Mouse (Mus musculus) CH12.LX (cell line): ENCODE data around the gene Sema6d. TPM values are rescaled to one million over a fixed set of nuclear protein-coding genes. Genes with fewer than 3 reads are reported as not detected.

ENCODE experiments used
- DNase-seq: peaks from one replicate; pipeline ENCODE4 v3.0.0-alpha.2; 2013; ENCODE audit errors: extremely low read depth
- H3K27ac ChIP-seq: 2 replicates; pipeline ENCODE4 v1.5.1; 2012; ENCODE audit warnings: low read depth, mild to moderate bottlenecking, control low read depth, moderate library complexity; ENCODE audit not compliant: insufficient read depth
- H3K27me3 ChIP-seq: replicated peaks from 2 replicates; pipeline ENCODE3; 2012; ENCODE audit warnings: inconsistent platforms
- H3K36me3 ChIP-seq, 2 experiments: replicated peaks in 1 of 2; 2 replicates each; pipeline versions ENCODE3 to v1.6.1; 2012; ENCODE audit warnings: inconsistent platforms in 1 of 2, low read length in 1 of 2, mild to moderate bottlenecking in 1 of 2, mixed read lengths in 1 of 2, moderate library complexity in 1 of 2; ENCODE audit not compliant: control insufficient read depth in 1 of 2, insufficient read depth in 1 of 2
- H3K4me1 ChIP-seq, 2 experiments: 2 replicates each; pipeline ENCODE4 v1.6.1; 2012; ENCODE audit warnings: inconsistent platforms in 1 of 2, moderate library complexity in 1 of 2; ENCODE audit not compliant: insufficient read depth in 2 of 2, control insufficient read depth in 1 of 2
- H3K4me2 ChIP-seq: 2 replicates; pipeline ENCODE4 v1.6.1; 2012; ENCODE audit warnings: low read depth, mild to moderate bottlenecking, control low read depth; ENCODE audit not compliant: poor library complexity, insufficient read depth, severe bottlenecking
- H3K4me3 ChIP-seq, 3 experiments: fragments of 150-350 bp in 1 of 3; sonication (generic) in 1 of 3; replicated peaks in 1 of 3; 2 replicates each; pipeline versions ENCODE3 to v1.5.1; 2011 to 2012; ENCODE audit warnings: low read depth in 2 of 3, low read length in 2 of 3, mild to moderate bottlenecking in 2 of 3, moderate library complexity in 2 of 3, control low read depth in 1 of 3, improper control_type of control experiment in 1 of 3, inconsistent platforms in 1 of 3, mixed read lengths in 1 of 3; ENCODE audit not compliant: poor library complexity in 1 of 3
- H3K79me2 ChIP-seq: replicated peaks from 2 replicates; pipeline ENCODE4 v1.6.1; 2012; ENCODE audit warnings: mild to moderate bottlenecking, moderate library complexity; ENCODE audit not compliant: control insufficient read depth, poor library complexity, insufficient read depth, severe bottlenecking; ENCODE audit errors: extremely low read depth
- H3K9ac ChIP-seq: 2 replicates; pipeline ENCODE4 v1.6.1; 2012; ENCODE audit warnings: low read depth, mild to moderate bottlenecking, control low read depth, moderate library complexity; ENCODE audit not compliant: insufficient read depth
- H3K9me3 ChIP-seq: replicated peaks from 2 replicates; pipeline ENCODE3; 2012; ENCODE audit warnings: low read length, inconsistent platforms, mixed read lengths
- CHD1 ChIP-seq: IDR thresholded peaks from 2 replicates; pipeline ENCODE4 v1.6.1; 2012; ENCODE audit warnings: low read depth, low read length, improper control_type of control experiment, inconsistent platforms
- CHD2 ChIP-seq: IDR thresholded peaks from 2 replicates; pipeline ENCODE4 v1.6.1; 2011; ENCODE audit warnings: low read length, improper control_type of control experiment
- CTCF ChIP-seq, 2 experiments: IDR thresholded peaks in 1 of 2; conservative IDR thresholded peaks in 1 of 2; 2 replicates each; pipeline ENCODE4 v1.5.1; 2011 to 2012; ENCODE audit warnings: low read depth in 2 of 2, low read length in 2 of 2, improper control_type of control experiment in 1 of 2, inconsistent platforms in 1 of 2, mild to moderate bottlenecking in 1 of 2, moderate library complexity in 1 of 2
- ELF1 ChIP-seq: IDR thresholded peaks from 2 replicates; pipeline ENCODE4 v1.6.1; 2014; ENCODE audit warnings: low read depth, mild to moderate bottlenecking, inconsistent platforms, low read length, improper control_type of control experiment
- ETS1 ChIP-seq: conservative IDR thresholded peaks from 2 replicates; pipeline ENCODE4 v1.6.1; 2012; ENCODE audit warnings: low read depth, mild to moderate bottlenecking, inconsistent platforms, low read length, improper control_type of control experiment, moderate library complexity
- GABPA ChIP-seq: IDR thresholded peaks from 2 replicates; pipeline ENCODE4 v1.6.1; 2012; ENCODE audit warnings: low read depth, low read length, improper control_type of control experiment, inconsistent platforms; ENCODE audit not compliant: insufficient replicate concordance
- MAZ ChIP-seq: IDR thresholded peaks from 2 replicates; pipeline ENCODE4 v1.6.1; 2012; ENCODE audit warnings: low read depth, mild to moderate bottlenecking, inconsistent platforms, low read length, improper control_type of control experiment, moderate library complexity
- MEF2A ChIP-seq: IDR thresholded peaks from 2 replicates; pipeline ENCODE4 v1.6.1; 2014; ENCODE audit warnings: low read depth, mild to moderate bottlenecking, inconsistent platforms, low read length, improper control_type of control experiment, borderline replicate concordance
- MXI1 ChIP-seq: IDR thresholded peaks from 2 replicates; pipeline ENCODE4 v1.6.1; 2011; ENCODE audit warnings: mild to moderate bottlenecking, low read depth, low read length, improper control_type of control experiment
- NELFE ChIP-seq: IDR thresholded peaks from 2 replicates; pipeline ENCODE4 v1.6.1; 2011; ENCODE audit warnings: low read depth, low read length, improper control_type of control experiment
- PAX5 ChIP-seq: IDR thresholded peaks from 2 replicates; pipeline ENCODE4 v1.6.1; 2012; ENCODE audit warnings: low read length, inconsistent platforms, mixed read lengths
- POLR2A ChIP-seq: IDR thresholded peaks from 2 replicates; pipeline ENCODE4 v1.6.1; 2011; ENCODE audit warnings: low read depth, mild to moderate bottlenecking, improper control_type of control experiment, low read length
- RCOR1 ChIP-seq: conservative IDR thresholded peaks from 2 replicates; pipeline ENCODE4 v1.6.1; 2012; ENCODE audit warnings: low read depth, mild to moderate bottlenecking, inconsistent platforms, low read length, improper control_type of control experiment
- TBP ChIP-seq: conservative IDR thresholded peaks from 2 replicates; pipeline ENCODE4 v1.6.1; 2011; ENCODE audit warnings: low read depth, low read length, improper control_type of control experiment
- USF1 ChIP-seq: IDR thresholded peaks from 2 replicates; pipeline ENCODE4 v1.6.1; 2014; ENCODE audit warnings: low read depth, mild to moderate bottlenecking, inconsistent platforms, low read length, improper control_type of control experiment
- ZKSCAN1 ChIP-seq: IDR thresholded peaks from 2 replicates; pipeline ENCODE4 v1.6.1; 2012; ENCODE audit warnings: low read depth, inconsistent platforms, low read length, improper control_type of control experiment, borderline replicate concordance
- dilution Hi-C: fragments of 300-500 bp; cut with MboI; formaldehyde crosslinking; loops from 2 replicates; pipeline ENCODE4 v1.14.3; 2020; ENCODE audit warnings: low sequenced_read_pairs; ENCODE audit not compliant: extremely low pct_unique_long_range_greater_than_20kb, extremely low pct_ligation_motif_present
- in situ Hi-C: fragments of 300-500 bp; cut with MboI; formaldehyde crosslinking; loops from 3 replicates; pipeline ENCODE4 v1.14.3; 2019; ENCODE audit warnings: low sequenced_read_pairs, low pct_ligation_motif_present, low pct_unique_long_range_greater_than_20kb, mixed read lengths
- polyA plus RNA-seq: library from polyadenylated mRNA; unstranded; fragments of >175 nt; gene quantifications from 2 replicates; pipeline ENCODE4 v1.2.1, GENCODE M21; 2012; ENCODE audit warnings: low read depth; ENCODE audit not compliant: insufficient read length
- total RNA-seq, 2 experiments: library from RNA; depleted of rRNA; stranded (reverse); fragments of 300-350 nt in 1 of 2; fragments of >200 nt in 1 of 2; gene quantifications; 2 replicates each; pipeline ENCODE4 v1.2.3; 2012 to 2014

Gene Sema6d
- total and polyA plus RNA-seq, 3 experiments = not detected

GRCm38 (mm10) chr2:124099697-124100096 lies 9.9 kb downstream of the Sema6d start:
- Histone ChIP-seq H3K27ac (no peak overlapping the region), H3K4me2 (no peak overlapping the region), H3K79me2 (no peaks in the 10 kb centered on the region), H3K36me3 (no peaks in the 10 kb centered on the region), H3K9ac (no peak overlapping the region), H3K9me3 (peaks cover 43% of the 10 kb centered on the region), H3K4me1 (no peaks in the 10 kb centered on the region), H3K4me3 (no peak overlapping the region), H3K27me3 (no peaks in the 10 kb centered on the region)
- in situ Hi-C loops = no loop called here
- dilution Hi-C loops = no loop called here
- TF ChIP-seq MEF2A (no peak), PAX5 (no peak), GABPA (no peak), USF1 (no peak), ETS1 (no peak), CTCF (conservative IDR thresholded peaks at IDR 0.05 in 1 of 2, IDR thresholded peaks at IDR 0.05 in 1 of 2; ENCODE audit: low read depth in 2 of 2, low read length in 2 of 2) (no peak), TBP (no peak), CHD2 (no peak)
- no peak for DNase-seq

GRCm38 (mm10) chr2:124100486-124101200 lies 10.9 kb downstream of the Sema6d start:
- Histone ChIP-seq H3K4me3 (no peak overlapping the region), H3K4me2 (no peak overlapping the region), H3K4me1 (no peaks in the 10 kb centered on the region), H3K9me3 (peaks cover 40% of the 10 kb centered on the region), H3K9ac (no peak overlapping the region), H3K79me2 (no peaks in the 10 kb centered on the region), H3K27me3 (no peaks in the 10 kb centered on the region), H3K36me3 (no peaks in the 10 kb centered on the region), H3K27ac (no peak overlapping the region)
- DNase-seq = no peak
- TF ChIP-seq MXI1 (no peak), TBP (no peak), ZKSCAN1 (no peak), NELFE (no peak), CHD1 (no peak), POLR2A (no peak), GABPA (no peak), MAZ (no peak), ETS1 (no peak), RCOR1 (no peak), CHD2 (no peak), ELF1 (no peak)
- in situ Hi-C loops = no loop called here
- dilution Hi-C loops = no loop called here
